Mouse (Mus musculus): ENCODE data around the gene Dclk1. TPM values are rescaled to one million over a fixed set of nuclear protein-coding genes. Genes with fewer than 3 reads are reported as not detected.

Dclk1 gene
- polyA plus RNA-seq, 1 experiment = 70.4 TPM

DNA sequence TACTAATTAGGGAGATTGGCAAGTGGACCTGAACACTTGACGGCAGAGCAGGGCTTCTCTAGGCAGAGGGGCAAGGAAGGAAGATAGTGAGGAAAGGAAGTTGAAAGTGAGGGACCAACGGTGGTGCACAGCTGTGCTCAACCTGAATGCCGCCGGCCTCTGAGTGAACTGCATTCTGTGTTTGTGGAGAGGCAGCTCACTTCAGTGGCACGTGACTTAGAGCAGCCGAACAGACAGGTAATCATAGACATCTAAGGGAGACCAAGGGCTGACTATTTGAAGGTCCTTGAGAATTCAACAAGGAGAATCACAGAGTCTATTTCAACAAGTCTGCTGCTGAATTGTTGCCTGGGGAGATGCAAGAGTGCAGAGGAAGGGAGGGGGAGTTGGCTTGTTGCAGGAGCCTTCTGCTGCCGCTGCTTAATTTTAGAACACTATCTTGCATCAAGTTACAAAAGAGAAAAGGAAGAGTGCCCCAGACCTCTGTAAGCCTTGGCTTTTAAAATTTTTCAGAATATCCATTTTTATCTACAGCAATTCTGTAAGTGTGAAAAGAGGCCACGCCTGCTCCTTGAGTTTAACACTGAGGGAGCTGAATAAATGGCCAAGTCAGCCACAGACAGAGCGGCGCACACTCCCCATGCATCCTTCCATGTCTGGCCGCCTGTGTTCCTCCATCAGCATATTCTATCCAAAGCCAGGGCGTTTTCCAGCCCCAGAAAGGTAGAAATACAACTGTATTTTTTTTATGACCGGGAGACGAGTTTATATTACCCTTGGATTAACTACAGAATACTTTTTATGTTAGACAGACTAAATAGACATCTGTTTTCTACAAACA lies 289.3 kb downstream of the Dclk1 start:
- Histone ChIP-seq H3K4me3 (no peak overlapping the region), H3K79me2 (ENCODE audit: control insufficient read depth, insufficient read depth) (no peaks in the 10 kb centered on the region), H3K4me2 (ENCODE audit: low read depth) (no peak overlapping the region), H3K36me3 (ENCODE audit: control insufficient read depth, insufficient read depth) (no peaks in the 10 kb centered on the region), H3K27me3 (ENCODE audit: control insufficient read depth, insufficient read depth, insufficient read length) (no peaks in the 10 kb centered on the region), H3ac (ENCODE audit: control insufficient read depth, insufficient read length) (no peak overlapping the region)
- TF ChIP-seq POLR2AphosphoS2 (IDR thresholded peaks at IDR 0.05; ENCODE audit: insufficient read length, low read depth) (peak; percentile 38), TCF12 (IDR thresholded peaks at IDR 0.05; ENCODE audit: insufficient read depth, poor library complexity, severe bottlenecking) (no peak), SRF (IDR thresholded peaks at IDR 0.05; ENCODE audit: control insufficient read depth, insufficient read length, low read depth) (no peak), CEBPB (IDR thresholded peaks at IDR 0.05; ENCODE audit: insufficient read depth, poor library complexity, severe bottlenecking) (no peak), MAX (IDR thresholded peaks at IDR 0.05; ENCODE audit: low read depth) (no peak)

DNA sequence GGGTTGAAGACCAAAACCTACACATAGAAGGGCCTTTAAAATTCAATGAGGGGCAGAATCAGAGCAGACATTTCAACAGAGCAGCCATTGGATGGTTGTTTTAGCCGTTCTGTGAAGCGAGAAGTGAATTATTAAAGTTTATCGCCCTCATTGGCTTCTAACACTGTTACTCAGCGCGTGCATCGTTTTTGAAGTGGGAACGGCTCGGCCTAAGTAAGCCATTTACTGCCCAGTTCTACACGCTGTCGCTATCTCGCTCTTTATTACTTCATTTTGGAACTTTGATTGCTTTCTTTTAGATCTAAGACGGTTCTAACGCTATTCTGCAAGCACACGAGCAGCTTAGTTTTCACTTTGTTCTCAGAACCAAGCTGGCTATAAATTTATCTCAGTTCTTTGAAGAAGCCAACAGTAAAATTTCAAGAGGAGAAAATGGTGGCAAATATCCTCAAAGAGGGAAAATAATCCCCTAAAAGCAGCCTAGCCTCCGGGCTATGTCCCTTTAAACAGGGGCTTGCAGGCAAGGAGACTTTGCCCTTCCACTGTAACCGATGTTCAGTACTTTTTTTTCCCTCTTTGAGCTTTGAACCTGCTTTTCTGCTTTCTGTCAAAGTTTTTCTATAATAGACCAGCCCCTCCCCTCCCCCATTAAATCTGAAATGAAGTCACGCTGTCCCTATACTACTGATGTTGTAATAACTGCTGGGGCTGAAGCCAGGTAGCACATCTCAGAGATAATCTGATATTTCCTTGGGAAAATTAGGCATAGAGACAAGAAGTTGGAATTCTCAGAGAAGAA lies 290.2 kb downstream of the Dclk1 start:
- Histone ChIP-seq H3K27me3 (ENCODE audit: control insufficient read depth, insufficient read depth, insufficient read length) (no peaks in the 10 kb centered on the region), H3ac (ENCODE audit: control insufficient read depth, insufficient read length) (no peak overlapping the region), H3K36me3 (ENCODE audit: control insufficient read depth, insufficient read depth) (no peaks in the 10 kb centered on the region), H3K79me2 (ENCODE audit: control insufficient read depth, insufficient read depth) (no peaks in the 10 kb centered on the region), H3K4me2 (ENCODE audit: low read depth) (no peak overlapping the region), H3K4me3 (no peak overlapping the region)
- TF ChIP-seq REST (IDR thresholded peaks at IDR 0.05; ENCODE audit: insufficient read depth, insufficient read length) = no peak

DNA sequence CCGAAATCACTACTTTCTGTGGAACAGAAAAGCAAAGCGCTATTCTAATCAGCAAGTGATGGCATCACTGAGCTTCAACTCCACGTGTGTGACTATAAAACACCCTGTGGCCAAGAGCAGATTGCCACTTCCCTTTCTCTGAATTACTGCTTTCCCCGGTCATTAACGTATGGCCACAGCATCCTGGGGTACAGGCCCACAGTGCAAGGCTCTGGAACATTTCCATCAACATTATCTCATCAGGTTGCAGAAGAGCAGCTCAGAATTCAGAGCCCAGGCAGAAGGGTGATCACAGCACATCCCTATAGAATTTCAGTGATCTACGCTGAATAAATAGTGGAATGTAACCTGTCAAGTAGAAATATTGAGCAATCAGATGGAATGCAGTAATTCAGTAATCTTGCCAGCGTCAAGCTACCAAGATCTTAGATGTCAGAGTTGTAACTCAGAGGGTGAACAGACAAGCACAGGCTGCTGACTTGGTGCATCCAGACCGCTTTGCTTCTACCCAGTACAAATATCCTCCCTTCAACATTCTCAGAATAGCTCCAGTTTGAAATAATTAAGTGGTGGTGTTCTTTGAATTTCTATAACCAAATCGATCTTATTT lies 293.5 kb downstream of the Dclk1 start:
- Histone ChIP-seq H3K4me2 (ENCODE audit: low read depth) (no peak overlapping the region), H3K79me2 (ENCODE audit: control insufficient read depth, insufficient read depth) (no peaks in the 10 kb centered on the region), H3K4me3 (no peak overlapping the region), H3ac (ENCODE audit: control insufficient read depth, insufficient read length) (no peak overlapping the region), H3K36me3 (ENCODE audit: control insufficient read depth, insufficient read depth) (no peaks in the 10 kb centered on the region), H3K27me3 (ENCODE audit: control insufficient read depth, insufficient read depth, insufficient read length) (no peaks in the 10 kb centered on the region)
- TF ChIP-seq E2F4 (IDR thresholded peaks at IDR 0.05; ENCODE audit: insufficient read depth) (no peak), MYOD1 (IDR thresholded peaks at IDR 0.05; ENCODE audit: control insufficient read depth in 1 of 3, insufficient read length in 2 of 3, low read depth in 2 of 3) (no peak), USF1 (IDR thresholded peaks at IDR 0.05; ENCODE audit: low read depth) (no peak), TCF12 (IDR thresholded peaks at IDR 0.05; ENCODE audit: insufficient read depth, poor library complexity, severe bottlenecking) (no peak), TCF3 (IDR thresholded peaks at IDR 0.05; ENCODE audit: insufficient read length, low read depth) (no peak), POLR2A (IDR thresholded peaks at IDR 0.05; ENCODE audit: insufficient read length, low read depth) (no peak), CEBPB (IDR thresholded peaks at IDR 0.05; ENCODE audit: insufficient read depth, poor library complexity, severe bottlenecking) (peak; percentile 26; the same call in 1 of the 2 replicates)

DNA sequence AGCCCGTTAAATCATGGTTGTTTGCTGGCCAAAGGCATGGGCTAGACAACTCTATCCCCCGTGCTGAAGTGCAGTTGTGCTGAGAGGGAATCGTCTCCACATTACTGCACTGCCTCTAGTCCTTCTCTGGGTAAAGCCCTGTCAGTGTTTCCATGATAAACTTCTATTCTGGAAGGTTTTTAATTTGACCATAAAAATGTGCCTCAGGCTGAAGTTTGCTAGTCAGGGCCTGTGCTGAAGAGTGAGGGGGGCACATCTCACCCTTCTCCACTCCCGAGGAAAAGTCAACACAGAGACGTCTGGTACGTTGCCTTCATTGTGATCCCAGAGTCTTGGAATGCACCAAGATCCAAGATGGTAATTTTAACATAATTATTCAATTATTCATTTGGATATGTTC lies 294.7 kb downstream of the Dclk1 start:
- H3K36me3 ChIP-seq (ENCODE audit: control insufficient read depth, insufficient read depth) = no peaks in the 10 kb centered on the region
- no peaks in the 10 kb centered on the region for H3K27me3 ChIP-seq (ENCODE audit: control insufficient read depth, insufficient read depth, insufficient read length)
- no peak overlapping the region for H3K4me2 ChIP-seq (ENCODE audit: low read depth)
- TF ChIP-seq TCF12 (IDR thresholded peaks at IDR 0.05; ENCODE audit: insufficient read depth, poor library complexity, severe bottlenecking) = no peak
- TF ChIP-seq MYOD1 (IDR thresholded peaks at IDR 0.05; ENCODE audit: control insufficient read depth in 1 of 3, insufficient read length in 2 of 3, low read depth in 2 of 3) = no peak
- TF ChIP-seq CEBPB (IDR thresholded peaks at IDR 0.05; ENCODE audit: insufficient read depth, poor library complexity, severe bottlenecking) = no peak
- TF ChIP-seq POLR2AphosphoS2 (IDR thresholded peaks at IDR 0.05; ENCODE audit: insufficient read length, low read depth) = no peak
- TF ChIP-seq USF1 (IDR thresholded peaks at IDR 0.05; ENCODE audit: low read depth) = no peak
- TF ChIP-seq POLR2A (IDR thresholded peaks at IDR 0.05; ENCODE audit: insufficient read length, low read depth) = no peak
- no peak for TF ChIP-seq MYOG (IDR thresholded peaks at IDR 0.05; ENCODE audit: control insufficient read depth in 1 of 3, insufficient read depth in 1 of 3, insufficient read length in 2 of 3, low read depth in 2 of 3)
- TF ChIP-seq REST (IDR thresholded peaks at IDR 0.05; ENCODE audit: insufficient read depth, insufficient read length) = no peak
- TF ChIP-seq E2F4 (IDR thresholded peaks at IDR 0.05; ENCODE audit: insufficient read depth) = no peak
- TF ChIP-seq TCF3 (IDR thresholded peaks at IDR 0.05; ENCODE audit: insufficient read length, low read depth) = no peak
- no peak for TF ChIP-seq MAX (IDR thresholded peaks at IDR 0.05; ENCODE audit: low read depth)
- TF ChIP-seq SRF (IDR thresholded peaks at IDR 0.05; ENCODE audit: control insufficient read depth, insufficient read length, low read depth) = no peak
- H3K4me3 ChIP-seq = no peak overlapping the region
- no peaks in the 10 kb centered on the region for H3K79me2 ChIP-seq (ENCODE audit: control insufficient read depth, insufficient read depth)
- H3ac ChIP-seq (ENCODE audit: control insufficient read depth, insufficient read length) = no peak overlapping the region

DNA sequence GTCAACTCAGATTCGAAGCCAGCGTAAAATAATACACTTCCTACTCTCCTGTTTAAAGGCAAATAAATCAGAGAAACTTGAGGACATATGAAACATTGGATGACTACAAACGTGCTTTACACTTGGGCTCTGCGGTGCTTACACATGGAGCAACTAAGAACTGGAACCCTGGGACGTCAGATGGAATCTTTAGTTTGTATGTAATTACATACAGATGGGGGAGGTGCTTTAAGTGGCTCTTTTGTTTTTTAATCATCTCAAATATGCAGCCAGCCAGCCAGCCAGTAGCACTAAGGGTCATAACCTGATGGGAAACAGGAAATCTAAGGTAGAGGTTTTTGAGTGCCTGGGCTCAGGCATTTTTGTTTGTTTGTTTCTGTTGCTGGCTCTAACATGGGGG lies 295.6 kb downstream of the Dclk1 start:
- Histone ChIP-seq H3K36me3 (ENCODE audit: control insufficient read depth, insufficient read depth) (no peaks in the 10 kb centered on the region), H3K27me3 (ENCODE audit: control insufficient read depth, insufficient read depth, insufficient read length) (no peaks in the 10 kb centered on the region), H3ac (ENCODE audit: control insufficient read depth, insufficient read length) (no peak overlapping the region), H3K79me2 (ENCODE audit: control insufficient read depth, insufficient read depth) (no peaks in the 10 kb centered on the region), H3K4me2 (ENCODE audit: low read depth) (no peak overlapping the region), H3K4me3 (no peak overlapping the region)
- TF ChIP-seq SRF (IDR thresholded peaks at IDR 0.05; ENCODE audit: control insufficient read depth, insufficient read length, low read depth) (no peak), TCF12 (IDR thresholded peaks at IDR 0.05; ENCODE audit: insufficient read depth, poor library complexity, severe bottlenecking) (no peak), E2F4 (IDR thresholded peaks at IDR 0.05; ENCODE audit: insufficient read depth) (no peak), MAX (IDR thresholded peaks at IDR 0.05; ENCODE audit: low read depth) (no peak), MYOD1 (IDR thresholded peaks at IDR 0.05; ENCODE audit: control insufficient read depth in 1 of 3, insufficient read length in 2 of 3, low read depth in 2 of 3) (no peak), CEBPB (IDR thresholded peaks at IDR 0.05; ENCODE audit: insufficient read depth, poor library complexity, severe bottlenecking) (no peak), TCF3 (IDR thresholded peaks at IDR 0.05; ENCODE audit: insufficient read length, low read depth) (no peak), REST (IDR thresholded peaks at IDR 0.05; ENCODE audit: insufficient read depth, insufficient read length) (no peak), POLR2AphosphoS2 (IDR thresholded peaks at IDR 0.05; ENCODE audit: insufficient read length, low read depth) (no peak), USF1 (IDR thresholded peaks at IDR 0.05; ENCODE audit: low read depth) (no peak), POLR2A (IDR thresholded peaks at IDR 0.05; ENCODE audit: insufficient read length, low read depth) (no peak), MYOG (IDR thresholded peaks at IDR 0.05; ENCODE audit: control insufficient read depth in 1 of 3, insufficient read depth in 1 of 3, insufficient read length in 2 of 3, low read depth in 2 of 3) (no peak)

Data from myocyte (in vitro differentiated cells).